Mouse (Mus musculus) cerebellum, postnatal 36 days (tissue): ENCODE results near the gene Vwce.
A peak's percentile ranks its signal among the peaks of the same experiment; 100 is the strongest.

Source experiments
- DNase-seq, 2 experiments: peaks; one replicate each; pipeline ENCODE4 v3.0.0; 2021 to 2022; ENCODE audit warnings: mixed read lengths in 2 of 2

Gene Vwce

GRCm38 (mm10) chr19:10648156-10648555, 14.1 kb downstream of the Vwce start:
- DNase-seq, result no peak

GRCm38 (mm10) chr19:10656058-10656457, 22.0 kb downstream of the Vwce start:
- DNase-seq, result no peak

GRCm38 (mm10) chr19:10657742-10658141, 23.7 kb downstream of the Vwce start:
- DNase-seq, result no peak

GRCm38 (mm10) chr19:10658406-10658805, 24.4 kb downstream of the Vwce start:
- DNase-seq, result no peak

DNA sequence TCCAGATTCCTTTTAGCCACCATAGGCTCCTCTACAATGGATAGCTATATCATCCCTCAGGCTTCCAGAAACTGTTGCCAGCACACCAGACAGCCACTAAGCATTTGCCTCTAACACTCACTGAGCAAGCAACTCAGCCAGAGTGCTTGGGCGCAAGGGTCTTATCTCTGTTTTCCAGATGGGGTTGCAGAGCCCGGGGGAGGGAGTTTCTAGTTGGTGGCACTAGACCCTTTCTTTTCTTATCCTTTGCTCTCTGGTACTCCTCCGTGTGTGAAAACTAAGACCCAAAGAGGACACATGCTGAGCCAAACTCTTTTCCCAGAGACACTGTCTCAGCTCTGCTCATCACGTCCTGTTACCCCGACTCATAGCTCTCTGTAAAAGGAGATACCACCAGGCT, 27.4 kb downstream of the Vwce start:
- DNase-seq, result no peak

- no peak for DNase-seq
These were observed 27.9 kb downstream of the Vwce start for GRCm38 (mm10) chr19:10661919-10662318.

- DNase-seq, result no peak
These were observed 28.7 kb downstream of the Vwce start for GRCm38 (mm10) chr19:10662665-10663064.

DNA sequence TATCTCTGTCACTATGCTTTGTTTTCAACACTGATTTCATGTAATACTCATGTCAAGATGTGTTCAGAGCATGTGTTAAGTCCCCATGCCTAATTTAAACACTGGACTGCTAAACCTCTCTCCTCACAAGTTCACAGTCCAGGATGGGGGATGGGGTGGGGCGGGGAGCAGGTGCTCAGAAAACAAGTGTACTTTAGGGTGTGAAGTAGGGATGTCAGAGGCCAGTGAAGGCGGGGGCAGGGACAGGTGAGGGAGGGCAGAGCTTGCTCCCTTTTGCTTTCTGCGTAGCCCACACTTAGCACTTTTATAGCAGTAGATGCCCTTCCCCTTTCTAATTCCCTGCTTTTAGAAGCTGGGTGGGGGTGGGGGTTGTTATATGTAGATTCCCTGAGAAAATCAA, 31.1 kb downstream of the Vwce start:
- DNase-seq, result no peak

DNA sequence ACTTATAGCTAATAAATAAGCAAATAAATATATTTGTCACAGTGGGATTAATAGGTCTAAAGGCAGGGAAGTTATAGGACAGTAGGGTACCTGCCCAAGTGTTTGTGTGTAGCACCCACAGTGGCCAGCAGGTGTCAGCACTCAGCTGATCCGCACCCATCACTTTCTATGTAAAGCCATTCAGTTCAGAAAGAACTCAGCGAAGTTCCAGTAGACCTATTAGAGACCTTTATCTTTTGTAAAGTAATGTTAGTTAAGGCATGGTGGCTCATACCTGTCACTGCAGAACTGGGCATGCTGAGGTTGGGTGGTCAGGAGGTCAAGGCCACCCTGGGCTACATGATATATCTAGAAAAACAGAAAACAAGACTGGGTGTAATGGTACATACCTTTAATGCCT, 31.5 kb downstream of the Vwce start:
- DNase-seq, result peak; percentile 73 to 81

- DNase-seq, result no peak
These were observed 37.3 kb downstream of the Vwce start for GRCm38 (mm10) chr19:10671319-10671718.

DNA sequence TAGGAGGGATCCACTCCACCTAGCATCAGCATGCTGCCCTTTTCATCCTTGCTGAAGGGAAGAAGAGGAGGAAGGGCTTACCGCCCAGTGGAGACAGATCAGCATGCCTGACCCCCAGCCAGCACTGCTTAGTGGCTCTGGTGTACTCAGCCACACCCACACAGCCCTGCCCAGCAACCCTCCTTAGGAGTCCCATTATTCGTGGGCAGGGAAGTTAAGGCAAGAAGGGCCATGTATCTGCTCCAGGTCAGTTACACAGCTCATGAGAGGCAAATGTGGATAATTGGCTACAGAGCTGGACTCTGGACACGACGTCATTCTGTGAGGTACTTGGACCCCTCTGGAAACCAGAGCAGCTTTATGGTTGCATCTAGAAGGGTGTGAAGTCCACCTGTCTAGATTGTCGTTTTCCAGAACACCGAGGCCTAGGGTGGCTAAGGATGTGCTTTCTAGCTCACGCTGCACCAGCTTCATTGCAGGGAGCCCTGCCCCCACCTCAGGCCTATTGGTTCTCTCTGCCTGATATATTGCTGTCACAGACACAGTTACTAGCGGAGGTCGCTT, 37.9 kb downstream of the Vwce start:
- DNase-seq, result no peak

DNA sequence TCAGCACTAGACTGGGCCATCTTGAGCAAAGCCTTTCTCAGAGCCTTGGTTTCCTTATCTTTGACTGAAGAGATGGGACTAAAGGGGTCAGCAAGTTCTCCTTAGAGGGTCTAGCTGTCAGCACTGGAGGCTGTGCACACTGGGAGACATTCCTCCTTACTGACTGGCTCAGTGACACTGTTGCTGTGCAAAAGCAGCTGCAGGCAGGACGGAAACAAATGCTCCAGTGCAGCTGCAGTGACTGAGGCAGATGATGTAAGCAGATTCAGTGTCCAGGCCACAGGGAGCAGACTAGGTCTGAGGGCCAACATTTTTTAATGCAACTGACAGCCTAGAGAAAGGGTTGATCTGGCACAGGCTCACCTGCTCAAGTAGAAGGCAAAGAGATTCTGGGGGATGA, 39.3 kb downstream of the Vwce start:
- DNase-seq, result no peak

DNA sequence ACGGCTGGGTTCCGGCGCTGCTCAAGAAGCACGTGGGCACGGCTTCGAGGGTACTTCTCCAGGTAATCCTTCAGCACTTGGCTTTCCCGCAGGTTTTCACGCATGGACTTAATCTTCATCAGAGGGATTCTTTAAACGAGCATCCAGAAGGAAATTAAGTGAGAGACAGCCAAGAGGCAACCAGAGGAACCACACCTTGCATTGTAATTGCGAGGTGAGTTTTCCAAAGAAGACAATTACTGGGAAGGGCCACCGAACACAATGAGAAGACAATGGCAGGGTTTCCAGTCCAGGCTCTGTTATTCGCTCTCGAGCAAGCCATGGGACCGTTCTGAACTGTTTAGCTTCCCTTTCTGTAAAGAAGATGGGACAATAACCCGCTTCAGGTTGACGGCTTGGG, 42.6 kb downstream of the Vwce start:
- no peak for DNase-seq

- DNase-seq, result peak; percentile 92 to 98
These were observed 44.1 kb downstream of the Vwce start, which contains the start of gene Pga5 for GRCm38 (mm10) chr19:10677915-10678771. Pga5 (minus strand) TSS chr19:10678071.

GRCm38 (mm10) chr19:10678772-10679067, 44.7 kb downstream of the Vwce start:
- no peak for DNase-seq

GRCm38 (mm10) chr19:10681571-10681970, 47.6 kb downstream of the Vwce start:
- DNase-seq, result no peak

- no peak for DNase-seq
These were observed 51.1 kb downstream of the Vwce start for GRCm38 (mm10) chr19:10685081-10685480.

- no peak for DNase-seq
These were observed 51.7 kb downstream of the Vwce start for GRCm38 (mm10) chr19:10685727-10686126.

GRCm38 (mm10) chr19:10688537-10689352, 54.7 kb downstream of the Vwce start, which contains the start of gene Vps37c:
Vps37c (plus strand) TSS chr19:10688735.
- peak; percentile 97 to 98 for DNase-seq

- DNase-seq, result no peak
These were observed 55.6 kb downstream of the Vwce start for GRCm38 (mm10) chr19:10689470-10690166.

DNA sequence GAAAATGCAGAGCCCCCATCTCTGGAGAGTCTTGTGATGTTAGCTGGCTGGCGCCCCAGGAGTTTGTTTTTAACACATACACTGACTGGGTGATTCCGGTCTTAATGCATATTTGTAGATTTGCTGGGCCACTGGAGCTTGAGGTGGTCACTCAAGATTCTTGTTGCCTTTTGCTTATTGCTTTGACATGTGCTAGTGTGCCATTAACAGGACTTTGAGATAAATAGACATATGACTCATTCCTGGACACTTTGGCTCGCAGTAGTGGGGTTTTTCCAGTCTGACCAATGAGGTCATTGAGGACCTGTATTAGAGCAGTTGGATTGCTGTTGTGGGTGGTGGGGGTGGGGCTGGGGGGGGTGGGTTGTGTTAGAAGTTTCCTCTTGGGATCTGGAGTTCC, 56.3 kb downstream of the Vwce start:
- no peak for DNase-seq

GRCm38 (mm10) chr19:10691121-10691520, 57.1 kb downstream of the Vwce start:
- DNase-seq, result no peak

GRCm38 (mm10) chr19:10691660-10692059, 57.6 kb downstream of the Vwce start:
- no peak for DNase-seq
